Mouse (Mus musculus): ENCODE data around the gene Ttll5. TPM values are rescaled to one million over a fixed set of nuclear protein-coding genes. Genes with fewer than 3 reads are reported as not detected.
A peak's percentile ranks its signal among the peaks of the same experiment; 100 is the strongest.

The Ttll5 gene
- total RNA-seq, 4 experiments from 2014 or later, result 12.8 to 20.7 (median 14.9) TPM

DNA sequence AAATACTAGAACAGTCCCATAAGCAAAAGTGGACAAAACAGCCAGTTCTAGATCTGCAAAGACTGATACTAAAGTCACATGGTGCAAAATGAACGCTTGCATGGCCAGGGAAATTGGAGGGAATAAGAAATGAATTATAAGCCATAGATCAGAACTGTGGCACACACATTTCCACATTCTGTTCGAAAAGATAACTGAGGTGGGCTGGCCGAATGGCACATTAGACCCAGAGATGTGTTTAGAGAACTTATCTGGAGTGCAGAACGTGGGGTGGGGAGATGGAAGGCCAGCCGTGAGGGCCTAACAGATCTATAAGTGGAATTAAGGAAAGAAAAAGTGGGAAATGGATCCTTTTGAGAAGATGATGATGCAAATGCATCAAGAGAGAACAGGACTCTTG is 227.0 kb downstream of the Ttll5 start:
- no peak for DNase-seq (ENCODE audit: low spot score)

DNA sequence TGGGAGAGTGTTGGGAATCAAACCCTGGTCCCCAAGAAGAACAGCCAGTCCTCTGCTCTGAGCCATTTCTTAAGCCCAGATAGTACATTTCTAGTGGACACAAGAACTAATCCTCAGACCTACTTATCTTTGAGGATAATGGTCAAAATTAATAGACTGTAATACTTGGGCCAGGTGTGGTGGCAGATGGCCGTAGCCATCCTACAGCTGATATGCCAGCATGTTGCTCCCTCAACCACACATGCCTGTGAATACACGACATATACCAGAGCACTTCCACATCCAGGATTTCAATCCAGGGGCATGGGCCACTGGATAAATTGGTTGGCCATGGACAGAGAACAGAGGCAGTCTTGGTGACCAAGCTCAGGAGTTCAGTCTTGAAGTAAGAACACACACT is 230.8 kb downstream of the Ttll5 start:
- DNase-seq (ENCODE audit: low spot score), result no peak

DNA sequence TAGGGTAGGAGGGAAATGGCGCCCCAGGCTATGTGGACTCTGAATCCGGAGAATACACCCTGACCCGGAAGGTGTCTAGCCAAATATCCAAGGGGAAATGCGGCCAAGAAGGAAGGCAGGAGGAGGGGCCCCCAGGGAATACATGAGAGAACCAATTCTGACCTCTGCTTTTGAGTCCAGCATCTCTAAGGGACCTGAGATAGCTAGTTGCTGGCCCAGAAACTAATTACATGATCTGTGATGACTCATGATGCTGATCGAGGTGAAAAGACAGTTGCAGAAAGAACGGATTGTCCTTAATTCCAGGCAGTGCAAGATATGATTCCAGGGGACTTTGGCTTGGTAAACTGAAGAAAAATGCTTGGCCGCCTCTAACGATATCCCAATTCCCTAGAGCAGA is 232.5 kb downstream of the Ttll5 start:
- peak; percentile 22 for DNase-seq (ENCODE audit: low spot score)

DNA sequence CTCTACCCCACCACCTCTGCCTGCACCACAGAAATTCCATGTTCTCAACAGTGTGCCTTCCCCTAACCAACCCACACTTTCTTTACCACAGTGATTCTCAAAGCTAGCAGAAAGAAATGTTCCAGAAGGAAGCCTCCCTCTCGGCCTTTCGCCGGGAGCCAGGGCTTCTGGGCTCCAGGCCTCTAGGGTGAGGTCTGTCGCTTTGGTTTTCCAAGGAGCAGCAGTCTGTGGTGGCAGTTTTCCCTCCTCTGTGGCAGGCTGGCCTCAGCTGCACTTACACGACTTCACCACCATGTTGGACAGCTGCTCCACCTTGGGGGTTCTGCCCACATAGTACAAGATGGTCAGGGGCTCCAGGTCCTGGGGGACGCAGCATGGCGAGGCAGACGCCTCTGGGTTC is 233.1 kb downstream of the Ttll5 start:
- no peak for DNase-seq (ENCODE audit: low spot score)

DNA sequence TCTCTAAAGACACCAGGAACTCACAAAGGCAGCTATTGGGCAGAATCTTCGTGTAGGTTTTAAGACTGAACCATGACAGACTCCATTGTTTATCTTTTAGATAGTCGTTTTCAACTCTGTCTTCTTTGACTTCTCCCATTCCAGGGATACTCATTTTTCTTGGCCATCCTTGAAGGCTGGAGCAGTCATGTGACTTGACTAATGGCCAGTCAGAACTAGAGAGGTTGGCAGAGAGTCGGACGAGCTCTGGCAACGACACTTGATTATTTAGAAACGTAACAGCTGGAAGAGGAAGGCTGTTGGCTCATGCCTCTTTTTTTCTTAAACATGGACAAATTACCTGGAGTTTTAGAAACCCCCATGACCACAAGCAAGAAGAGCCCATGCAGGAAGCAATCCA is 234.9 kb downstream of the Ttll5 start:
- DNase-seq (ENCODE audit: low spot score), result no peak

DNA sequence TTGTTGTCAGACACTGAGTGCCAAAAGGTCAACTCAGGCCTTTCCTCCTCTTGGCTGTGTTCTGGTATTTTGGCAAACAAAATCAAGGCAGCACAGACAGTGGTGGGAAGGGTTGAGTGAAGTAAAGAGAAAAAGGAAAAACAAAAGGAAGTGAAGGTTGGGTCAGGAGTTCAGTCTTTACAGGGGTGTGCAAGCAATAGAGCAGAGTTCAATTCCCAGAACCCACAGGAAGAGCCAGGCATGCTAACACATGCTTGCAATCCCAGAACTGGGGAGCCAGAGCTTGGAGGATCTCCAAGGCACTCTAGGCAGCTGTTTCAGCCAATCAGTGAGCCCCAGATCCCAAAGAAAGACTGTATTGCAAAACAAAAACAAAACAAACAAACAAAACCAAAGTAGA is 240.3 kb downstream of the Ttll5 start:
- no peak for DNase-seq (ENCODE audit: low spot score)

DNA sequence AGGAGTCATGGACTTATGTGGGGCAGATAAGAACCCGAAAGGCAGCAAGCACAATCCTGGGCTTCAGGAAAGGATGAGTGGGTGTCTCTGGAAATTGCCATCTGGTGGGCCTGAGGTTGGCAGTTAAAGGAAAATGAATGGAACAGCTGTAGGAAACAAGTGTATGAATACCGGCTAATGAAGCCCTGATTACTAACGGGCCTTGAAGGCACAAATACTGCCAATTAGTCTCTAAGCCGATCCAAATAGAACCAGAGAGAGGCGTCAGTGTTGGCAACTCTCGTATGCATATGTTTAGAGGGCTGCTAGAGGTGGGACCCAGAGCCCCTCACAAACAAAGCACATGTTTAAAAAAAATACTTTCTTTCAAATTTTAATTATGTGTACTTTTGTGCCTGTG is 247.0 kb downstream of the Ttll5 start:
- no peak for DNase-seq (ENCODE audit: low spot score)

DNA sequence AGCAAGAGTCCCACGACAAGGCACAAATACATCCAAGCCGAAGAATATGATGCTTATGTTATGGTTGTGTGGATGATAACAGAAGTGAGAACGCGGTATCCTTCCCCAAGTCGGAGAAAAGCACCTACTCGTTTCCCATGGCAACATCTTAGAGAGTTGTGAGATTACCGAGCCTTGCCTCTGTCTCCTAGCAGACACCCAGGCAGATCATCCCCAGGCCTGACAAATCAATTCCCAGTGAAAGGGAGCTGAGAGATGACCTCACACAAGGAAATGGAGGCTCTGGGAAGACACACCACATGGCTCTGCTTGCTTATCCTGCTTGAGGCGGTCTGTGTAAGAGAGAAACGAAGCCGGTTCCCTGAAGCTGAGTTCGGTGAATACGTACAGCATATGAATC is 250.2 kb downstream of the Ttll5 start:
- no peak for DNase-seq (ENCODE audit: low spot score)

DNA sequence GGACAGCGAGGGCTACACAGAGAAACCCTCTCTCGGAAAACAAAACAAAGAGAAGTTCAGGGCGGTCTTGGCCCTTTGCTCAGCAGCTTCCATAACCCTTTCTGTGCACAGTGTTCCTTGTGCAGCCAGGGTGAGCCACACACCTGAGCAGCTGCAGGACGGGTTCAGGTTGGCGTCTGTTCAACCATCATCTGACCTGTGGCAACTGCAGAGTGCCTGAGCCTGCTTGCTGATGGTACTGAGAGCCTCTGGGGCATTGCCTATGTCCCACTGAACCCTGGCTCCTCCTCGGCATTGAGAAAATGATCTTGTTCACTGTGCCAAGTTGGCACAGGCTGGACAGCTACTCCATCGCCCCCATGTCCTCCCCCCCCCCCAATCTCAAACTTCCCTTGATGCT is 250.9 kb downstream of the Ttll5 start:
- DNase-seq (ENCODE audit: low spot score), result no peak

DNA sequence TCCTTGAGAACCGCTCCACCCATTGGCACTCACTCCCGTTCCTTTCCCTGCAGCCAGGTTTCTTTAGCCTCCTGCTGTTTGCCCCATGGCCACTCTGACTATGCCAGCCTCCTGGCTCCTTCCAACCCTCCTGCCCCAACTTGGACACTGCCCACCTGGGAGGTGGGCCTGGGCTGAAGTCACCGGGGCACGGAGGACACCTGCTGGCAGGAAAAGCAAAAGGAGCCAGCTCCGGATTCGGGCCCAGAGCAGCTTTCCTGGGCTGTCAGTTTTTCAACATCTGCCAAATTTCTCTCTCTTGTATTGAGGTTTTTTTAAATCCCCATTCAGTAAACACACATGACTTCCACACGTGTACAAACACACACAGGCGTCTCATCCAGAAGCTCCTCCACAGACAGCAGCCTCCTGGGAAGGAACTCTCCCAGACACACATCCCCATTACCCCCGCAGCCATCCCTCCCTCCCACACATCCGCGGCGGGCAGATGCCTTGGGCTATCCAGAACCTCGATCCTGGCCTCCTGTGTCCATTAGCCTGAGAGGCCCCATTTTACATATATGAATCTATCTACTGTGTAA is 252.0 kb downstream of the Ttll5 start:
- DNase-seq (ENCODE audit: low spot score), result no peak

DNA sequence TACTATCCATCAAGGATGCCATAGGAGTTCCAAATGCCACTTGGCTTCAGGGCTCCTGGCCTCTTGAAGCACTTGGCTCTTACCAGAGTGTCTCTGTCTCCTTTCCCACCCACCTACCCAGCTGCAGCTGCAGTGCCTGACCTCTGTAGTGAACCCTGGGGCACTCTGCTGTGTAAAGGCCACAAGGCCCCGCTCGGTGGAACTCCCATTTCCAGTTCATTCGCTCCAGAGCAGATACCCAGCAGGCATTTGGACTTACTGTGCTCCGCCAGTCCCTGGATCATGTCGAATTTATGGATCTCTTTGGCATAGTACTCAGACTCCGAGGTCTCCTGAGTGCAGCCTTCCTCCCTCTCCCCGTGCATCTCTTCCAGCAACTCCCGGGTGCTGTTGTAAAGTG is 252.9 kb downstream of the Ttll5 start:
- no peak for DNase-seq (ENCODE audit: low spot score)

DNA sequence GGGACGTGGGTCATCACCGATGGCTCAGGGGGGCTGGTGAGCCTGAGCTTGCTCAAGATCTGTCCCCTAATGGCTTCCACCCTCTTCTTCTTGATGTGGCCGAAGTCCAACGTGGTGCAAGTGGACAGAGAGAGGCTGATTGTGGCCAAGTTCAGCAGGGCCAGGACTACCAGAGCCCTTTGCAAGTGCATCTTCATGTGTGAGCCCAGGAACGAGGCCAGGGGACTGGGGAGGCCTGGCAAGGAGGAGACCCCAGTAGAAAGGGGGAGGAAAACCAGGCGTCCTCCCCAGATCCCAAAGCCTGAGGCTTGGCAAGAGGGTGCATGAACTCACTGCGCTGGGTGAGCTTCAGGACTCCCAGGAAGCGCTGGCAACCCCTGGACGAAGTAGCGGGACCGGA is 253.3 kb downstream of the Ttll5 start:
- no peak for DNase-seq (ENCODE audit: low spot score)

DNA sequence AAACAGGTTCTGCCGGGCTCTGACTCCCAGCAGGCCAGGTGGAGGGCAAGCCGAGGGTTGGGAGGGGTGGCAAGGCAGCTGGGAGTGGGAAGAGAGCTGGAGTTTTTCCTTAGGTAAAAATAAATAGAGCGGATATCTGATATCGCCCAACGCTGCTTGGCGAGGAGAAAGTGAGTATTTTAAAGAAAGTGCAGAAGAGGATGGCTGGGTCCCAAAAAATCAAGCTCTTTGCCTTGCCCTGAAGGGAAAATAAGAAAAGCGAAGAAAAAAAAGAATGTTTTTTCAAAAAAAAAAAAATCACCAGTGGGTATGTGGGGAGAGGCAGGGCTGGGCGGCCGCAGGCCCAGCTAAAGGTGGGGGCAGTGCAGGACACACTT is 253.7 kb downstream of the Ttll5 start:
- DNase-seq (ENCODE audit: low spot score), result no peak

DNA sequence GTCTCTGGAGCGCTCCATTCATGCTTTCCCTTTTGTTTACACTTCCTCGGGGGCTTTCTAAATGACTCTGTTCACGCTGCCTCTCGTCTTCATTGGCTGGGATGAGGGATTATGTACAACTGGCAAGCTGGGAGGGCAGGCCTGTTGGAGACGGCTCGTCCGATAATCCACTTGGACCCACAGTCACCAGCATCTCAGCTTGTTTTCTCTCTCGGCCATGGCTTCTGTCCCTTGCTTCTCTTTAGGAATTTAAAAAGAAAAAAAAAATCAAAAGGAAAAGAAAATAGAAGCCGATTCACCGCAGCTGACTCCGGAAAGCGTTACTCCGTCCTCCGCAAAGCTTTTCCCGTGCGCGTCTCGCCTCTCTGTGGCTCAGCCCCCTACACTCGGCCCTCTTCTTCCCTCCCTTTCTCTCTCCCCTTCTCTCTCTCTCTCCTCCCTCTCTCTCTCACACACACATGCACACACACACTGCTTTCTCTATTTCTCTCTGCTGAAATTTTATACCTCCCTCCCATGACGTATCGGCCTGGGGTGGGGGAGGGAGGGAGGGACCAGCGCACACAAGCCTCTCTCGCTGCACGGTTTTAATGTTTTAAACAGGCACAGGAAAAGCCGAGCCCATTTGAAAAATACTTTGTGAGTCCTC is 254.2 kb downstream of the Ttll5 start, which contains the start of gene Tgfb3:
TSS of gene Tgfb3 (minus strand) at position 489 of the 649 bp plus-strand sequence.
- peak; percentile 75 for DNase-seq (ENCODE audit: low spot score)

DNA sequence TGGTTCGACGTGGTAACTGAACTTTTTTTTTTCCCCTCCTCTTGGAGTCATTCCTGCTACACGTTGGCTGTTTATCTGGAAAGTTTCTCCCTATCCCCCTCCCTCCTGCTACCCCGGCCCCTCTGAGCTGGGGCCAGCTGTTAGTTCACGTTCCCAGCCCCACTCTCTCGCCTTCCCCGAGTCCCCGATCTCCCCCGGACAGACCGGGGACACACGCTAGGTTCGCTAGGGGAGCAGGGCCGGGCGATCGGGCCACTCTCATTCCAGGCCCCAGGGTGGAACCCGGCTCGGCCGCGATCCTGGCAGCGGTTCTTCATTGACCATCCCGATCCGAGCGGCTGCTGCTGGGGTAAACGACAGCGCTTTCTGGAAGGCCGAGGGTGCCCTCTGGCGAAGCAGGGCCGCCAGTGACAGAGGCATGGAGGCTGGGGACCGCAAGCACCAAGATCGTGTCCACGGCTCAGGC is 254.8 kb downstream of the Ttll5 start:
- peak; percentile 94 for DNase-seq (ENCODE audit: low spot score)

DNA sequence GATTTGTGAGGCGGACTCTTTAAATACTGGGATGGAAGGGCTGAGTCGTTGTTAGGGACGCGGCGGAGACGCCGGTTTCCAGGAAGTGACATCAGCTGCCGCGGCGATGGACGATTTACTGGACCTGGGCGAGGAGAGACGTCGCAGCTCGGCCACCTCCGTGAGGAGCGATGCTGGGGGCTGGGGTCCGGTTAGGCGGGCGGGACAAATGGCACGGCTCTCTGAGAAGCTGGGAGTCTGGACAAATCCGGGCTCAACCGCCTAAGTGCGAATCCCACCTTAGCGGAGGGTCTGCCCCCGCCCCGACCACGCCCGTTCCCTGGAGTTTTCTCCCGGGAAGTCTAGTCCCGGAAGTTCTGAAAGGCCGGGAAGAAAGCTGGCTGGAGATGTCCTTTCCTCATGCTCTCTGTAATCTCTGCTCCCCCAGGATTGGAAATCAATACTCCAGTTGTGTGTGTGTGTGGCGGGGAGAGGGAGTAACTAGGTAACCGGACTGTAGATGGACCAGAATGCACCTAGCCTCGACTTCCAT is 258.1 kb downstream of the Ttll5 start, which contains the start of gene Ift43:
TSS of gene Ift43 (plus strand) at position 61 of the 532 bp plus-strand sequence.
- DNase-seq (ENCODE audit: low spot score), result peak; percentile 82

DNA sequence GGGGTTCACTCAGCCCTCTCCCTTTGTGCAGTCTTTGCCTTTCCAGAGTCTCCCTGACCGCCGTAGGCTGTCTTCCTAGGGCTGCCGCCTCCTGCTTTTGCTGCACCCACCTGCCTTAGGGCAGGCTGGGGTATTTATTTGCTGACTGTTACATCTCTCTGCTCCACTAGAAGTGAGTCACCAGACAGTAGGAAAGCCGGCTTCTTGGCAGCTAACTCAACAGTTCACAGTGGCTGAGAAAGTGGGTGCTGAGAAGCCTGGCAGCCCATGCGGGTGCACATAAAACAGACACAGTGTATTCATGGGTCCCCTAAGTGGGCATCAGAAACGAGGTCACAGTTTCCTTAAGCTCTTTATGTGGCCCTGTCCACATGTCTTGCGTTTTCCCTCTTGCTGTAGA is 261.4 kb downstream of the Ttll5 start:
- no peak for DNase-seq (ENCODE audit: low spot score)

DNA sequence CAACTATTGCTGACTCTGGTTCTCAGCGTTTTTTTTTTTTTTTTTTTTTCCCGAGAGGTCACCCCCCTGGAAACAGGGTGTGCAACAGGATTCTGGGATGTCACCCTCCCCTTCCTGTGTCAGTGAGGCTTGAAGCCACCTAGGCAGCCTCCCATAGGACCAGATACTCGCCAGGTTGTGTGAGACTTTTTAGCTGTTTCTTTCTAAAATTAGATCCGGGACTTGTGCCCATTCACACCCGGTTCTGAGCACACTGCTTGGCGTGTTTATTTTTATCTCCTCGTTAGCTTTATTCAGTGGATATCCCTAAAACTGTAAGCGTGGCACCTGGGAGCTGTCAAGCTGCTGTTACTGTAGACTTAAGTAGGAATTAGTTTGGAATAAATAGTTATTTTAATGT is 262.1 kb downstream of the Ttll5 start:
- no peak for DNase-seq (ENCODE audit: low spot score)

DNA sequence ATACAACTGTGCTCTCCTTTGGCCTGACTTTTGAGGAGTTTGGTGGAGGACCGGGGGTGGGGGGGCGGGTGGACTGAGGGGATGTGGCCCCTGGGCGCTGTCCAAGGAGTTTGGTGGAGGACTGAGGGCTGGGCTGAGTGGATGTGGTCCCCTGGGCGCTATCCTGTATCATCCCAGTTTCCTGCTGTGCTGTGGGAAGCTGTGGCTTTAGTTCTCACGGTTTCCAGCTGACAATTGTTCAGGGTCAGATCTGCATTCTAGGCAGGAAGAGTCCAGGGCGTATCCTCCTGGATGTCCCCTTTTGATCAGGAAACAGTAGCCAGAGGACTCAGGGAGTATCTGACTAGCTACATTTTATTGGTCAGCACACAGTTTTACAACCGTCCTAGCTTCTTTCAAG is 263.6 kb downstream of the Ttll5 start:
- DNase-seq (ENCODE audit: low spot score), result peak; percentile 68

DNA sequence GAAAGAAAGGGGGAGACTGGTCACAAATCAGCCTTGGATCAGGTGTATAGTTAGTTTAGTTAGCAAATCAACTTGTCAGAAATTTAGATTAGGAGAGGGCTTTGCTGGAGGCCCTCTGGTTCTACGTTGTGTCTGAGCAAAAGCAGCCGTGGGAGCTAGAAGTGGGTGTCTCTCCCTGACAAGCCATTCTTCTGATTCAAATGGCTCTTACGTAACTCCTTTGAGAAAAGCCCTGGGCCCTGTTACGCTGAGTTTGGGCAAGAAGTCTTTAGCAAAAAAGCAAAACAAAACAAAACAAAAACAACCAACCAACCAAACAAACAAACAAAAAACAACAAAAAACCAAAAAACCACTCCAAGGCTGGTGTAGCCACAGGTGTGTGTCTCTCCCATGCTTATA is 266.3 kb downstream of the Ttll5 start:
- DNase-seq (ENCODE audit: low spot score), result no peak

DNA sequence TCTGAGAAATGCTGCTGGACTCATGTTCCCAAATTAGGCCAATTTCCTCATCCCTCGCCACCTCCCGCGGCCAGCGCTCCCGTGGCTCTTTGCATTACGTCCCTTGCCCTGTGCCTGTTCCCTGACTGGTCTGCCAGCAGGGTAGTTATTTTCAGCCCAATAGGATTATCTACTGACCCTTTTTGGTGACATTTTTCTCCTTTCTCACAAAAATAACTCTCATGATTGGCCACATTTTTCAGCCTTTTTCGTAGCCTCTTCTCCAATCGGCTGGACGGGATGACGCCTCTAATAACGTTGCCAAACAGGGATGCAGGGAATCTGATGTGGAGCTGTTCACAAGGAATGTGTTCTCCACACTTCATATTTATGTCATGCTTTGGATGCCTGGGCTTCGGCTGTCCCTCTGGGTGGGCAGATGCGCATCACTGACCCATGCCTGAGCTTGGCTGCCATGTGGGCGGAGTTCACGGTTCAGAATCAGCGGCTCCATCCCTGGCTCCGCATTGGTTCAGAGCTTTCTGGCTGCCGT is 267.2 kb downstream of the Ttll5 start:
- DNase-seq (ENCODE audit: low spot score), result no peak

DNA sequence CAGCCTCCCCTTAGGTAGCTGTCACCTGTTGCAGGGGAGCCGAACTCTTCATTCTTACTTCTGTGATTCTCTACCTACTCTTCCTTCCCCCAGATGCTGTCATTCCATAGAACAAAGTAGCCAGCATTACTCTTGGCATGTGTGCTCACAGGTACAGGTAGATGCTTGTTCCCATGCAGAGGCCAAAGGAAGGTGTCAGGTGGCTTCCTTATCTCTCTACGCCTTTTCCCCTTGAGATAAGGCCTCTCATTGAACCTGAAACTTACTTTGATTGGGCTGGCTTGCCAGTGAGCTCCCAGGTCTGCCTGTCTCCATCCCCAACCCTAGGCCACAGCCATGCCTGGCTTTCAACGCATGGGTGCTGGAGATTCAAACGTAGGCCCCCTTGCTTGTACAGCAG is 269.6 kb downstream of the Ttll5 start:
- DNase-seq (ENCODE audit: low spot score), result no peak

DNA sequence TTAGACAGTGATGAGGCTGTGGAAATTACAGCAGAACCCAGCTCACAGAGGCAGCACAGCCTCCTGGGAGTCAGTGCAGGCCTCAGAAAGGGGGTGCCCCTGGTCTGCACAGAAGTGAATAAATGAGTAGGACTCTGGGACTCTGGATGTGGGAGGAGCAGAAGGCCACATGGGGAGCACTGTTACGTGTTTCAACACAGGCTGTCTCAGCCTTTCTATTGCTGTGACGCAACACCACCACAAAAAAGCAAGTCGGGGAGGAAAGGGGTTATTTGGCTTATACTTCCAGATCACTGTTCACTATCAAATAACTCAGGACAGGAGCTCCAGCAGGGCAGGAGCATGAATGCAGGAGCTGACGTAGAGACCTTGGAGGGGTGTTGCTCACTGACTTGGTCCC is 271.3 kb downstream of the Ttll5 start:
- DNase-seq (ENCODE audit: low spot score), result no peak
